Mouse (Mus musculus) adrenal gland, postnatal 10 days (tissue): Measurements from ENCODE around the gene Tln1. TPM values are rescaled to one million over a fixed set of nuclear protein-coding genes. Genes with fewer than 3 reads are reported as not detected.

Experiments
- total RNA-seq, 2 experiments: library from RNA; stranded (reverse); gene quantifications; 2 replicates each; pipeline ENCODE4 v1.2.3; 2021

The Tln1 gene
- total RNA-seq, 2 experiments from 2014 or later, result 171 to 192 TPM

Other genes with a start within 250 kb of the Tln1 start
- 10 to 100 TPM; 29.9 to 32.1 TPM for gene Rusc2, start 180.7 kb downstream of the Tln1 start, total RNA-seq
- gene Fam166b, start 133.6 kb downstream of the Tln1 start, total RNA-seq, result under 1 TPM; 0.27 to 0.97 TPM
- gene Tesk1, start 120.8 kb downstream of the Tln1 start, total RNA-seq, result 10 to 100 TPM; 55.3 to 58.2 TPM
- 1 to 10 TPM; 1.9 to 3.2 TPM for gene Cd72, start 108.1 kb downstream of the Tln1 start, total RNA-seq
- under 1 TPM; 0.51 to 0.64 TPM for gene Sit1, start 79.0 kb downstream of the Tln1 start, total RNA-seq
- gene Ccdc107, start 69.8 kb downstream of the Tln1 start, total RNA-seq, result 10 to 100 TPM; 41.1 to 45.5 TPM
- gene Arhgef39, start 63.0 kb downstream of the Tln1 start, total RNA-seq, result 10 to 100 TPM in 1 of 2 experiments, 1 to 10 TPM in 1; 6.2 to 10.9 TPM
- under 1 TPM; 0.76 to 0.90 TPM for gene Car9, start 55.7 kb downstream of the Tln1 start, total RNA-seq
- gene Tpm2, start 38.9 kb downstream of the Tln1 start, total RNA-seq, result 100 to 1,000 TPM; 203 to 822 TPM
- gene Creb3, start 359 bp downstream of the Tln1 start, total RNA-seq, result 100 to 1,000 TPM in 1 of 2 experiments, 10 to 100 TPM in 1; 90.4 to 108 TPM
- 10 to 100 TPM; 41.7 to 54.1 TPM for gene Rgp1, start 16.0 kb upstream of the Tln1 start, total RNA-seq
- gene Gba2, start 16.2 kb upstream of the Tln1 start, total RNA-seq, result 10 to 100 TPM; 10.5 to 15.4 TPM
- 1 to 10 TPM; 1.8 to 1.9 TPM for gene Msmp, start 21.8 kb upstream of the Tln1 start, total RNA-seq
- 10 to 100 TPM; 30.1 to 48.3 TPM for gene Npr2, start 69.2 kb upstream of the Tln1 start, total RNA-seq
- under 1 TPM; 0.57 to 0.79 TPM for gene Spag8, start 90.9 kb upstream of the Tln1 start, total RNA-seq
- 100 to 1,000 TPM; 106 to 111 TPM for gene Hint2, start 93.8 kb upstream of the Tln1 start, total RNA-seq
- 10 to 100 TPM in 1 of 2 experiments, 1 to 10 TPM in 1; 6.6 to 10.7 TPM for gene Tmem8b, start 106.3 kb upstream of the Tln1 start, total RNA-seq
- gene Fam221b, start 106.5 kb upstream of the Tln1 start, total RNA-seq, result under 1 TPM; 0.15 to 0.36 TPM
- gene Olfr70, start 138.1 kb upstream of the Tln1 start, total RNA-seq, result not detected
- gene Olfr71, start 147.6 kb upstream of the Tln1 start, total RNA-seq, result not detected
- gene Hrct1, start 164.5 kb upstream of the Tln1 start, total RNA-seq, result 1 to 10 TPM; 5.5 to 6.0 TPM
- 1 to 10 TPM; 4.1 to 4.3 TPM for gene Spaar, start 167.3 kb upstream of the Tln1 start, total RNA-seq
- gene Olfr159, start 208.3 kb upstream of the Tln1 start, total RNA-seq, result not detected